In the genomic region with DNA sequence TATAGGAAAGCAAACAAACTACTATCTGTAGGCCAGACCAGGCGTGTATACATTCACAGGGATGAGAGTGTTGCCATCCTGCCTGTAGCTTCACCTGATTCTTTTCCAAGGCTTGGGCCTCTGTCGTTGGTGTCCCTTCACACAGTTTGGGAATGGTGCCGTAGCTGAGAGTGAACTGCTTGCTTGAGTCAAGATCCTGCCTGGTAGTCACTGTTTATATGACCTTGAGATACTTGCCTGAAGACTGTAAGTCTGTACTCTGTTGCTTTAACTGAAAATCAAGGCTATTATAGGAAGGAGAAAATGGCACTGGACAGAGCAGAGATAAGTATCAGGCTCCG, we compare ENCODE assay signal across 25 mouse cellular contexts.
A peak's percentile ranks its signal among the peaks of the same experiment; 100 is the strongest.
DNase-seq lines count a peak whose midpoint lies in the region; ATAC-seq and TF ChIP-seq lines count a peak whose summit lies in the region.
"Had no signal": no experiment of that assay in that cellular context is flagged by ENCODE, and none has a peak within 500 bp of the region (broad histone marks: within the 10 kb centered on the region; RNA-seq: fewer than 3 reads in every experiment).

No protein-coding gene starts in this region.

- no peak overlapping the region for H3K9ac ChIP-seq in heart, embryonic 14.5 days (ENCODE audit: low read length)
- H3K9ac ChIP-seq: embryonic facial prominence, embryonic 12.5 days; midbrain, embryonic 13.5 days; neural tube, embryonic 13.5 days had no signal

- H3K9me3 ChIP-seq in heart, embryonic 14.5 days (ENCODE audit: control insufficient read depth, low read length): no peaks in the 10 kb centered on the region
- H3K9me3 ChIP-seq: embryonic facial prominence, embryonic 12.5 days; midbrain, embryonic 13.5 days; neural tube, embryonic 13.5 days had no signal

- H3K27ac ChIP-seq in heart, embryonic 14.5 days (replicated peaks in 1 of 2; ENCODE audit: control insufficient read depth in 1 of 2, insufficient read depth in 1 of 2, low read depth in 2 of 2, low read length in 2 of 2): peak overlapping the region; percentile 12 to 21; a peak in 2 of 4 replicates
- peak overlapping the region; percentile 89 for H3K27ac ChIP-seq in kidney, adult 2 months (ENCODE audit: insufficient read depth, low read depth, low read length)
- H3K27ac ChIP-seq in brown adipose tissue, adult 24 weeks (replicated peaks; ENCODE audit: low read depth, low read length): peak overlapping the region; percentile 49; the same call in 1 of the 2 replicates
- H3K27ac ChIP-seq: embryonic facial prominence, embryonic 12.5 days; midbrain, embryonic 13.5 days; neural tube, embryonic 13.5 days; stomach, postnatal 0 days had no signal

- TF ChIP-seq CTCF in kidney, adult 2 months (conservative IDR thresholded peaks at IDR 0.05; ENCODE audit: insufficient read depth, insufficient read length, low read depth, low read length): no peak

- DNase-seq in adrenal gland, adult 2 months: peak; percentile 39
- no peak for DNase-seq in adrenal gland, postnatal 14 days
- DNase-seq in heart, postnatal 4 days: no peak
- DNase-seq in kidney, adult 2 months: no peak
- DNase-seq in kidney, postnatal 36 days: no peak
- DNase-seq in left cerebral cortex, adult 18-20 months (ENCODE audit: low spot score in 2 of 2): no peak
- DNase-seq: cerebellum, adult 11-12 months; cerebellum, adult 9-11 months; embryo, embryonic 11 days; gastrocnemius, postnatal 14 days; layer of hippocampus, adult 9-11 months; liver; lung, postnatal 4 days; right cerebral cortex, postnatal 4 days; thymus, adult 18-20 months; thymus, postnatal 25 days had no signal

- no peak overlapping the region for H3K4me2 ChIP-seq in heart, embryonic 14.5 days (ENCODE audit: low read length)
- H3K4me2 ChIP-seq: embryonic facial prominence, embryonic 12.5 days; midbrain, embryonic 13.5 days; neural tube, embryonic 13.5 days had no signal

- H3K36me3 ChIP-seq in heart, embryonic 14.5 days (ENCODE audit: control insufficient read depth, insufficient read depth, low read length): no peaks in the 10 kb centered on the region
- no peaks in the 10 kb centered on the region for H3K36me3 ChIP-seq in kidney, adult 2 months (ENCODE audit: control insufficient read depth, insufficient read depth, low read length)
- H3K36me3 ChIP-seq: embryonic facial prominence, embryonic 12.5 days; midbrain, embryonic 13.5 days; neural tube, embryonic 13.5 days had no signal

- no peak overlapping the region for H3K4me3 ChIP-seq in heart, embryonic 14.5 days (ENCODE audit: control insufficient read depth in 1 of 2, insufficient read depth in 1 of 2, low read depth in 1 of 2, low read length in 2 of 2)
- H3K4me3 ChIP-seq in kidney, adult 2 months (ENCODE audit: insufficient read depth, low read depth, low read length): no peak overlapping the region
- H3K4me3 ChIP-seq in brown adipose tissue, adult 24 weeks (ENCODE audit: insufficient read depth, low read depth, low read length): no peak overlapping the region
- H3K4me3 ChIP-seq: embryonic facial prominence, embryonic 12.5 days; midbrain, embryonic 13.5 days; neural tube, embryonic 13.5 days had no signal

- no peaks in the 10 kb centered on the region for H3K27me3 ChIP-seq in heart, embryonic 14.5 days (ENCODE audit: control insufficient read depth, insufficient read depth, low read length)
- no peaks in the 10 kb centered on the region for H3K27me3 ChIP-seq in kidney, adult 2 months (replicated peaks; ENCODE audit: control insufficient read depth, insufficient read depth, low read length)
- H3K27me3 ChIP-seq: embryonic facial prominence, embryonic 12.5 days; neural tube, embryonic 13.5 days; Patski had no signal

- peaks cover 19 to 35% of the 10 kb centered on the region in 2 experiments for H3K4me1 ChIP-seq in heart, embryonic 14.5 days (ENCODE audit: control insufficient read depth in 2 of 2, insufficient read depth in 2 of 2, low read length in 2 of 2)
- H3K4me1 ChIP-seq in kidney, adult 2 months (ENCODE audit: control insufficient read depth, insufficient read depth, low read length): peaks cover 27% of the 10 kb centered on the region
- H3K4me1 ChIP-seq in brown adipose tissue, adult 24 weeks (ENCODE audit: control insufficient read depth, insufficient read depth, insufficient read length, low read length): peaks cover 26% of the 10 kb centered on the region

- no peak for TF ChIP-seq POLR2A in kidney, adult 2 months (IDR thresholded peaks at IDR 0.05; ENCODE audit: low read depth, low read length)

- WGBS in heart, embryonic 14.5 days: 43% methylated on average over 4 of the region's 4 CpGs
- 56% methylated on average over 4 of the region's 4 CpGs for WGBS in kidney, adult 2 months

- no peak for ATAC-seq in heart, embryonic 14.5 days (ENCODE audit: insufficient number of reproducible peaks, insufficient read depth, low FRiP score, low read depth)
- ATAC-seq: forebrain, embryonic 14.5 days; hindbrain, embryonic 16.5 days; midbrain, embryonic 13.5 days; Patski had no signal

Comparison
In these comparisons a context has a peak if more than half of its experiments do, and no peak if none do; other contexts are left out.
1. H3K27ac ChIP-seq: peak in every context shown above with its lines; median percentile 89 in kidney, adult 2 months; 49 in brown adipose tissue, adult 24 weeks; 16 in heart, embryonic 14.5 days.